Mouse (Mus musculus): ENCODE data around the gene Rita1.

Rita1 gene

GRCm38 (mm10) chr5:120612442-120612821 lies at the start of gene Rita1, which contains the start of gene Ddx54:
Gene Rita1 (minus strand): TSS chr5:120612589.
Gene Ddx54 (plus strand): TSS chr5:120612739.
- peak; percentile 92 for DNase-seq (ENCODE audit: low spot score)

GRCm38 (mm10) chr5:120660816-120661215 lies 48.4 kb upstream of the Rita1 start:
- no peak for DNase-seq (ENCODE audit: low spot score)

GRCm38 (mm10) chr5:120656281-120656751 lies 43.9 kb upstream of the Rita1 start:
- DNase-seq (ENCODE audit: low spot score): no peak

- no peak for DNase-seq (ENCODE audit: low spot score)
Measured at GRCm38 (mm10) chr5:120653873-120654272, 41.5 kb upstream of the Rita1 start.

- no peak for DNase-seq (ENCODE audit: low spot score)
Measured at GRCm38 (mm10) chr5:120652915-120653701, 40.7 kb upstream of the Rita1 start.

GRCm38 (mm10) chr5:120651230-120651629 lies 38.8 kb upstream of the Rita1 start:
- DNase-seq (ENCODE audit: low spot score): no peak

GRCm38 (mm10) chr5:120649938-120650337 lies 37.5 kb upstream of the Rita1 start:
- no peak for DNase-seq (ENCODE audit: low spot score)

GRCm38 (mm10) chr5:120649374-120649933 lies 37.1 kb upstream of the Rita1 start:
- DNase-seq (ENCODE audit: low spot score): no peak

GRCm38 (mm10) chr5:120648569-120649373 lies 36.4 kb upstream of the Rita1 start, which contains the start of gene Rasal1:
Gene Rasal1 (plus strand): TSS chr5:120648812.
- DNase-seq (ENCODE audit: low spot score): peak; percentile 36

- DNase-seq (ENCODE audit: low spot score): no peak
Measured at GRCm38 (mm10) chr5:120647814-120648491, 35.6 kb upstream of the Rita1 start.

GRCm38 (mm10) chr5:120647361-120647760 lies 35.0 kb upstream of the Rita1 start:
- no peak for DNase-seq (ENCODE audit: low spot score)

GRCm38 (mm10) chr5:120645851-120646250 lies 33.5 kb upstream of the Rita1 start:
- DNase-seq (ENCODE audit: low spot score): no peak

GRCm38 (mm10) chr5:120644227-120644626 lies 31.8 kb upstream of the Rita1 start:
- peak; percentile 53 for DNase-seq (ENCODE audit: low spot score)

GRCm38 (mm10) chr5:120643365-120644085 lies 31.1 kb upstream of the Rita1 start:
- DNase-seq (ENCODE audit: low spot score): peak; percentile 62

GRCm38 (mm10) chr5:120640094-120640493 lies 27.7 kb upstream of the Rita1 start:
- DNase-seq (ENCODE audit: low spot score): no peak

- DNase-seq (ENCODE audit: low spot score): no peak
Measured at GRCm38 (mm10) chr5:120635633-120636032, 23.2 kb upstream of the Rita1 start.

- DNase-seq (ENCODE audit: low spot score): no peak
Measured at GRCm38 (mm10) chr5:120634860-120635259, 22.5 kb upstream of the Rita1 start.

- DNase-seq (ENCODE audit: low spot score): no peak
Measured at GRCm38 (mm10) chr5:120634131-120634530, 21.7 kb upstream of the Rita1 start, which contains the start of gene Cfap73. Gene Cfap73 (minus strand): TSS chr5:120634235.

- no peak for DNase-seq (ENCODE audit: low spot score)
Measured at GRCm38 (mm10) chr5:120631892-120632291, 19.5 kb upstream of the Rita1 start.

- no peak for DNase-seq (ENCODE audit: low spot score)
Measured at GRCm38 (mm10) chr5:120631128-120631527, 18.7 kb upstream of the Rita1 start.

- no peak for DNase-seq (ENCODE audit: low spot score)
Measured at GRCm38 (mm10) chr5:120628624-120629023, 16.2 kb upstream of the Rita1 start.
